Mouse (Mus musculus) cerebellum, adult 11-12 months (tissue): ENCODE results near the gene Doxl2.

Source experiments
- DNase-seq: peaks from one replicate; pipeline ENCODE4 v3.0.0; 2022

The Doxl2 gene

GRCm38 (mm10) chr6:49011191-49011590 is 36.4 kb downstream of the Doxl2 start:
- no peak for DNase-seq

- no peak for DNase-seq
Measured at GRCm38 (mm10) chr6:49013023-49013422, 38.3 kb downstream of the Doxl2 start.

GRCm38 (mm10) chr6:49013458-49013857 is 38.7 kb downstream of the Doxl2 start:
- DNase-seq, result no peak

GRCm38 (mm10) chr6:49017150-49017549 is 42.4 kb downstream of the Doxl2 start:
- DNase-seq, result no peak

GRCm38 (mm10) chr6:49019341-49019740 is 44.6 kb downstream of the Doxl2 start:
- DNase-seq, result no peak

GRCm38 (mm10) chr6:49021141-49022012 is 46.6 kb downstream of the Doxl2 start:
- peak; percentile 19 for DNase-seq

- DNase-seq, result no peak
Measured at GRCm38 (mm10) chr6:49022384-49022783, 47.6 kb downstream of the Doxl2 start.

- DNase-seq, result no peak
Measured at GRCm38 (mm10) chr6:49023315-49023714, 48.6 kb downstream of the Doxl2 start.

- no peak for DNase-seq
Measured at GRCm38 (mm10) chr6:49025290-49025689, 50.5 kb downstream of the Doxl2 start.

GRCm38 (mm10) chr6:49026496-49026895 is 51.7 kb downstream of the Doxl2 start:
- no peak for DNase-seq

- DNase-seq, result no peak
Measured at GRCm38 (mm10) chr6:49028019-49028418, 53.3 kb downstream of the Doxl2 start.
